Mouse (Mus musculus): ENCODE results near the gene Nin. TPM values are rescaled to one million over a fixed set of nuclear protein-coding genes. Genes with fewer than 3 reads are reported as not detected.

Nin gene
- polyA plus RNA-seq, 1 experiment from 2014 or later: 7.9 TPM

- H3K9me3 ChIP-seq (replicated peaks; ENCODE audit: low read length): no peaks in the 10 kb centered on the region
- H3K4me2 ChIP-seq (ENCODE audit: low read length): no peak overlapping the region
- DNase-seq (ENCODE audit: low spot score) (no peak), ATAC-seq (replicated peaks; ENCODE audit: low FRiP score, low read depth) (no peak)
- H3K9ac ChIP-seq (ENCODE audit: low read depth, low read length): no peak overlapping the region
- H3K27ac ChIP-seq: no peak overlapping the region
- no peak overlapping the region for H3K4me3 ChIP-seq (replicated peaks; ENCODE audit: low read depth, low read length)
- H3K36me3 ChIP-seq (ENCODE audit: insufficient read depth, low read length): no peaks in the 10 kb centered on the region
- TF ChIP-seq CTCF (IDR thresholded peaks at IDR 0.05; ENCODE audit: low read depth): no peak
- no peaks in the 10 kb centered on the region for H3K27me3 ChIP-seq (ENCODE audit: insufficient read depth, low read length)
- WGBS: 56% methylated on average over 4 of the region's 4 CpGs
- H3K4me1 ChIP-seq (replicated peaks; ENCODE audit: insufficient read depth, low read length): peaks cover 6% of the 10 kb centered on the region
Observed at GRCm38 (mm10) chr12:70139871-70140270, 26.4 kb upstream of the Nin start.

GRCm38 (mm10) chr12:70137626-70138025 is 24.1 kb upstream of the Nin start:
- Histone ChIP-seq H3K27ac (no peak overlapping the region), H3K9ac (ENCODE audit: low read depth, low read length) (no peak overlapping the region), H3K4me3 (replicated peaks; ENCODE audit: low read depth, low read length) (no peak overlapping the region), H3K27me3 (ENCODE audit: insufficient read depth, low read length) (no peaks in the 10 kb centered on the region), H3K4me2 (ENCODE audit: low read length) (no peak overlapping the region), H3K9me3 (replicated peaks; ENCODE audit: low read length) (no peaks in the 10 kb centered on the region), H3K4me1 (replicated peaks; ENCODE audit: insufficient read depth, low read length) (peaks cover 6% of the 10 kb centered on the region; the same call in 1 of the 2 replicates), H3K36me3 (ENCODE audit: insufficient read depth, low read length) (no peaks in the 10 kb centered on the region)
- no peak for TF ChIP-seq CTCF (IDR thresholded peaks at IDR 0.05; ENCODE audit: low read depth)
- DNase-seq (ENCODE audit: low spot score) (no peak), ATAC-seq (replicated peaks; ENCODE audit: low FRiP score, low read depth) (no peak)
- WGBS: 43% methylated on average over 9 of the region's 9 CpGs

GRCm38 (mm10) chr12:70137095-70137494 is 23.6 kb upstream of the Nin start:
- no peak overlapping the region for H3K27ac ChIP-seq
- TF ChIP-seq CTCF (IDR thresholded peaks at IDR 0.05; ENCODE audit: low read depth): no peak
- H3K27me3 ChIP-seq (ENCODE audit: insufficient read depth, low read length): no peaks in the 10 kb centered on the region
- peaks cover 6% of the 10 kb centered on the region; the same call in 1 of the 2 replicates for H3K4me1 ChIP-seq (replicated peaks; ENCODE audit: insufficient read depth, low read length)
- no peak overlapping the region for H3K4me3 ChIP-seq (replicated peaks; ENCODE audit: low read depth, low read length)
- H3K9me3 ChIP-seq (replicated peaks; ENCODE audit: low read length): no peaks in the 10 kb centered on the region
- ATAC-seq (replicated peaks; ENCODE audit: low FRiP score, low read depth): no peak; the same call in 1 of the 2 replicates
- DNase-seq (ENCODE audit: low spot score): no peak
- 75% methylated on average over 4 of the region's 4 CpGs for WGBS
- no peak overlapping the region for H3K4me2 ChIP-seq (ENCODE audit: low read length)
- no peaks in the 10 kb centered on the region for H3K36me3 ChIP-seq (ENCODE audit: insufficient read depth, low read length)
- H3K9ac ChIP-seq (ENCODE audit: low read depth, low read length): no peak overlapping the region

- Histone ChIP-seq H3K9ac (ENCODE audit: low read depth, low read length) (no peak overlapping the region), H3K27me3 (ENCODE audit: insufficient read depth, low read length) (no peaks in the 10 kb centered on the region), H3K27ac (no peak overlapping the region), H3K9me3 (replicated peaks; ENCODE audit: low read length) (no peaks in the 10 kb centered on the region), H3K4me1 (replicated peaks; ENCODE audit: insufficient read depth, low read length) (peaks cover 9% of the 10 kb centered on the region; the same call in 1 of the 2 replicates), H3K4me3 (replicated peaks; ENCODE audit: low read depth, low read length) (no peak overlapping the region), H3K36me3 (ENCODE audit: insufficient read depth, low read length) (no peaks in the 10 kb centered on the region), H3K4me2 (ENCODE audit: low read length) (peak overlapping the region; percentile 13; the same call in 1 of the 2 replicates)
- TF ChIP-seq CTCF (IDR thresholded peaks at IDR 0.05; ENCODE audit: low read depth): no peak
- ATAC-seq (replicated peaks; ENCODE audit: low FRiP score, low read depth) (no peak), DNase-seq (ENCODE audit: low spot score) (peak; percentile 59)
- WGBS: 37% methylated on average over 12 of the region's 12 CpGs
Observed at GRCm38 (mm10) chr12:70136185-70136756, 22.8 kb upstream of the Nin start.

- 55% methylated on average over 20 of the region's 20 CpGs for WGBS
- peak; percentile 47 for ATAC-seq (replicated peaks; ENCODE audit: low FRiP score, low read depth)
- Histone ChIP-seq H3K4me2 (ENCODE audit: low read length) (peak overlapping the region; percentile 45), H3K4me3 (replicated peaks; ENCODE audit: low read depth, low read length) (no peak overlapping the region), H3K27ac (peak overlapping the region; percentile 54; the same call in 1 of the 2 replicates), H3K9ac (ENCODE audit: low read depth, low read length) (no peak overlapping the region), H3K9me3 (replicated peaks; ENCODE audit: low read length) (no peaks in the 10 kb centered on the region), H3K36me3 (ENCODE audit: insufficient read depth, low read length) (no peaks in the 10 kb centered on the region), H3K27me3 (ENCODE audit: insufficient read depth, low read length) (no peaks in the 10 kb centered on the region), H3K4me1 (replicated peaks; ENCODE audit: insufficient read depth, low read length) (peaks cover 11% of the 10 kb centered on the region; the same call in 1 of the 2 replicates)
- DNase-seq (ENCODE audit: low spot score): peak; percentile 44
- no peak for TF ChIP-seq CTCF (IDR thresholded peaks at IDR 0.05; ENCODE audit: low read depth)
Observed at GRCm38 (mm10) chr12:70134627-70135235, 21.2 kb upstream of the Nin start.

GRCm38 (mm10) chr12:70131042-70131675 is 17.6 kb upstream of the Nin start:
- Histone ChIP-seq H3K36me3 (ENCODE audit: insufficient read depth, low read length) (no peaks in the 10 kb centered on the region), H3K4me2 (ENCODE audit: low read length) (peak overlapping the region; percentile 48), H3K27ac (no peak overlapping the region), H3K4me1 (replicated peaks; ENCODE audit: insufficient read depth, low read length) (0 out of 2 replicates have a peak, but pooled peaks cover 4% of the 10 kb centered on the region), H3K9ac (ENCODE audit: low read depth, low read length) (peak overlapping the region; percentile 49; the same call in 1 of the 2 replicates), H3K4me3 (replicated peaks; ENCODE audit: low read depth, low read length) (0 out of 2 replicates have a peak overlapping the region, but pooled peaks have one; percentile 14), H3K9me3 (replicated peaks; ENCODE audit: low read length) (no peaks in the 10 kb centered on the region), H3K27me3 (ENCODE audit: insufficient read depth, low read length) (no peaks in the 10 kb centered on the region)
- ATAC-seq (replicated peaks; ENCODE audit: low FRiP score, low read depth) (no peak), DNase-seq (ENCODE audit: low spot score) (no peak)
- no peak for TF ChIP-seq CTCF (IDR thresholded peaks at IDR 0.05; ENCODE audit: low read depth)
- 46% methylated on average over 20 of the region's 20 CpGs for WGBS

All from kidney, postnatal 0 days (tissue).